Mouse (Mus musculus) kidney, adult 9 months (tissue): ENCODE data around the gene Gm45233.

Source experiments
- DNase-seq: peaks from one replicate; pipeline ENCODE4 v3.0.0; 2022

The Gm45233 gene

GRCm38 (mm10) chr7:43451726-43452125 is 7.8 kb downstream of the Gm45233 start:
- DNase-seq, result no peak

DNA sequence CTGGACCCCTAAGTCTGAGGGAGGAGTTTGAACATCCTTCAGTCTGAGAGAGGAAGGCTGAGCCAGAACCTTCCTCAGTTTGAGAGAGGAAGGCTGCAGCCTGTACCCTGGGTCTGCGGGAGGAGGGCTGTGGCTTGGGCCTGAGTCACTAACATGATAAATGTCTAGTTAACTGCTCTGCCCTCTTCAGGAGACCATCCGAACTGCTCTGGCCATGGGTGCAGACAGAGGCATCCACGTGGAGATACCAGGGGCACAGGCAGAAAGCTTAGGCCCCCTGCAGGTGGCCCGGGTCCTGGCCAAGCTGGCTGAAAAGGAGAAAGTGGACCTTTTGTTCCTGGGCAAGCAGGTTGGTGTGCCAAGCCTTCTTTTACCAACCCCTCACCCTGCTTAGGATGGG is 8.7 kb downstream of the Gm45233 start:
- peak; percentile 50 for DNase-seq

GRCm38 (mm10) chr7:43453599-43454355 is 9.8 kb downstream of the Gm45233 start:
- peak; percentile 92 for DNase-seq

- DNase-seq, result peak; percentile 65
These were observed 10.4 kb downstream of the Gm45233 start for GRCm38 (mm10) chr7:43454371-43454770.

DNA sequence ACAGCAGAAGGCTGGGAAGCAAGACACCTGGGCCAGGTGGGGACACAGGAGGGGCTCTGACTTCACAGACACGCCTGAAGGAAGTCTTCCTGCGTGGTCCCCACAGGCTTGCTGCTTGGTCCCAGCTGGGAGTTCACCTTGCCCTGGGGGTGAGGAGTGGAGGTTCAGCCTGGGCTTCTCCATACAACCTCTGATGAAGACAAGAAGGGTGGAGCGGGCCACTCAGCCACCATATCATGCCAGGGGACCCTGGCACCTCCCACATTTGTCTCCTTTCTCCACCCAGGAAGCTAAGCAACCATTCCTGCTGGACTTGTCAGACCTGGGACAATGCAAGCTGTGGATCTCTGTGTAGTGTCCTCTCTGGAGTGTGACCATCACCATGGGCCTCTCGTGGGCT is 18.9 kb downstream of the Gm45233 start, which contains the start of gene Vsig10l:
Gene Vsig10l (plus strand): TSS at position 301 of the 400 bp plus-strand sequence.
- DNase-seq, result no peak

GRCm38 (mm10) chr7:43463976-43464375 is 20.0 kb downstream of the Gm45233 start:
- peak; percentile 44 for DNase-seq

GRCm38 (mm10) chr7:43464864-43465343 is 21.0 kb downstream of the Gm45233 start:
- peak; percentile 28 for DNase-seq

GRCm38 (mm10) chr7:43465344-43466098 is 21.6 kb downstream of the Gm45233 start:
- DNase-seq, result peak; percentile 96

DNA sequence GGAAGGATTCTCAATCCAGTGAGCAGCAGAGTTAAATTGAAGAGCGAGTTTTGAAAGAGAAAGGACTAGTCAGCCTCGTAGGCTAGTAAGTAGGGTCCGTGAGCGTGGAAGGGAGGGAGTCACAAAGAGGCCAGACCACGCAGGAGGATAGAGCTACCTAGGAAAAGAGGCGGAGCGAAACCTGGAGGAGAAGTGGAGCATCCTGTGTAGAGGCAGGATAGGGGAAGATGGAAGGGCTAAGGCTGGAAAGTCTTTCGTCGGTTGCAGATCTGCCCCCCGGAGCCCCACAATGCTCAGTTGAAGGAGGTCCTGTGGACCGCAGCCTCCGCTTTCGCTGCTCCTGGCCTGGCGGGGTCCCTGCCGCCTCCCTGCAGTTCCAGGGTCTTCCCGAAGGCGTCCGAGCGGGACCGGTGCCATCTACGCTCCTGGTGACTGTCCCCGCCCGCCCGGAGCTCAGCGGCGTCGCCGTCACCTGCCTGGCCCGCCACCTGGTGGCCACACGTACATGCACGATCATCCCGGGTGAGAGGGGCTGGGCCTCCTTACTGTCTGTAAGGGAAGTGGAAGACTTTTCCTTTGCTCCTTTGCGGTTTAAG is 22.3 kb downstream of the Gm45233 start:
- DNase-seq, result peak; percentile 79

DNA sequence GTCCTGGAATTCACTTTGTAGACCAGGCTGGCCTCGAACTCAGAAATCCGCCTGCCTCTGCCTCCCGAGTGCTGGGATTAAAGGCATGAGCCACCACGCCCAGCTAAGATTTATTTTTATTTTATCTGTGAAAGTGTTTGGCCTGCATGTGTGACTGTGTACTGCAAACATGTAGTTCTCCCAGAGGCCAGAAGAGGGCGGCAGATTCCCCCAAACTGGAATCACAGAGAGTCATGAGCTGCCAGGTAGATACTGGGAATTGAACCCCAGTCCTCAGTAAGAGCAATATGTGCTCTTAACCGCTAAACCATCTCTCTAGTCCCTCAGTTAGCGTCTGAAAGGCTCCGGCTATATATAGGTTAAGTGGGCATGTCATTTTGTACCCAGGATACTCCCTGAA is 26.4 kb downstream of the Gm45233 start:
- DNase-seq, result peak; percentile 49

GRCm38 (mm10) chr7:43475706-43476105 is 31.8 kb downstream of the Gm45233 start:
- DNase-seq, result no peak

DNA sequence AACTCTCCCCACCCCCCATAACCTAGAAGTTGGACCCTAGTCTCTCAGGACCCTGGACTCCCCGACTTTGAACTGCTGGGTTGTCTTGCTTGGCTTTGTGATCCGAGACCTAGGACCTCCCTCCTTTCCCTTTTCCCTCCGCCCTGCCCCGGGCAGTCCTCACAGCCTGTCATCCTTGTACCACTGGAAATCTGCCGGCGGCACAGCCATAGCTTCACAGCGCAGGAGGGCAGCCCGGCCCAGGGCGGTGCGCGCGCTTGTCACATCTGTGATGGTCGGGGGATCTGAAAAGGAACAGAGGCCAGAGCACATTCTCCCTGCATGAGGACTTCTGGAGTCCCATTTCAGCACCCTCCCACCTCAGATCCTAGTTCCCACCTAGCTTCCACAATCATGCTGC is 32.4 kb downstream of the Gm45233 start:
- no peak for DNase-seq

GRCm38 (mm10) chr7:43481191-43481590 is 37.3 kb downstream of the Gm45233 start:
- no peak for DNase-seq

DNA sequence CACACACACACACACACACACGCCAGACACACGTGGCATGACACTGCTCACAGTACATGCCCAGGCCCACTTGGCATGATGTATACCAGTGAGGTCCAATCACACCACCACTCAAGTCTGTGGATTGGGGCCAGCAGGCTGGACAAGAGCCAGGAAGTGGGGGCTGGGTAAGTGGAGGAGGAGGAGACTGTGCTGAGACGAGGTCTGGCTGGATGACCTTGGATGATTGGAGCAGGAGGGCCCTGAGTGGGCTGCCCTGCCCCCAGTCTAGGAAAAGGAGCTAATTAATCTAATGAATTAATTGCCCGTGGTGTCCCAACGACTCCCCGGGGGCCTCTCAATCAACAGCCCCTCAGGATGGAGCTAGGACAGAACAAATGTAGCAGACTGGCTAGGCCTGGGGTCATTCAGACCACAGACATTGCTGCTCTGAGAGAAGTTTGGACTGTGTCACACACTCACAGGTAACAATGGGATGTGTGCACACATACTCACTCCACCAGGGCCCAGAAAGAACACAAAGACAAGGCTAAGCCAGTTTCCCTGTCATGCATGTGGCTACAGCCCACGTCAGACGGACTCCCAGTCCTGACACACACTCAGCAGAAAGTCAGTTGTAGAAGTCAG is 38.3 kb downstream of the Gm45233 start:
- DNase-seq, result peak; percentile 33

DNA sequence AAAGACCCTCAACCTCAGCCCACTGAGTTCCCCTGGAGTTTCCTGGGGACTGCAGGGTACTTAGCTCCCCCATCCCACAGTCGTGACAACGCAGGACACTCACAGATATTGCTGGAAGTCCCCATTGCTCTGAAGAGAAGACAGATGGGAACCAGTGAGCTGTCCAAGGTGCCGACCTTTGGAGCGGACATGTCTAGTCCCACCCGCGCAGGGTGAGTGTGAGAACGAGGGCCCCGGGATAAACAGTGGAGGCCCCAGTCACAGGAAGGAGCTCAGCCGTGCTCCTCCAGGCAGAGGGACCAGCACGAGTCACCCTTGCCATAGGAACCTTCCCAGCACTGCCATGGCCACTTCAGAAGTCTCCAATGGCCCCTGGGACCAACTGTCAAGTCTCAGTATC is 39.3 kb downstream of the Gm45233 start:
- no peak for DNase-seq

GRCm38 (mm10) chr7:43488646-43489045 is 44.7 kb downstream of the Gm45233 start:
- no peak for DNase-seq

DNA sequence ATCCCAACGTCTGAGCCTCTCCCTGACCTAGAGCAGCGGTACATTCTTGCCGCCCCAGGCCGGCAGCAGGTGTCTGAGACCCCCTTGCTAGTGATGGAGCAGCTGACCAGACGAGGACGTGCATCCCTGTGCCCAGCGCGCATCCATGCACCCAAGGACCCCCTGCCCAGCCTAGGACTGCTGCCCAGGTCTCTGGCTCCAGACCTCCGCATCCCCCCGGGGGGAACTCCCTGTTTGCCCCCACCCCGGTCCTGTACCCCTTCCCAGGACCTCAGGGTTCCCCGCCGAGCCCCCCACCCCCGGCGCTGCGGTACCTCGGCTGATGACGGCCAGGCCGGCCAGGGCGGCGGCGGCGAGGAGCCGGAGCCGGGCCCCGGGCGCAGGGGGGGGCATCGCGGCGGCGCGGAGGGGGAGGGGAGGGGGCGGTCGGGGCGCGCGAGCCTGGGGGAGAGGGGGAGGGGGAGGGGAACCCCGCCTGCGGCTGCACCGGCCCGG is 45.8 kb downstream of the Gm45233 start, which contains the start of gene Iglon5:
Gene Iglon5 (minus strand): TSS at position 445 of the 495 bp plus-strand sequence.
- no peak for DNase-seq

DNA sequence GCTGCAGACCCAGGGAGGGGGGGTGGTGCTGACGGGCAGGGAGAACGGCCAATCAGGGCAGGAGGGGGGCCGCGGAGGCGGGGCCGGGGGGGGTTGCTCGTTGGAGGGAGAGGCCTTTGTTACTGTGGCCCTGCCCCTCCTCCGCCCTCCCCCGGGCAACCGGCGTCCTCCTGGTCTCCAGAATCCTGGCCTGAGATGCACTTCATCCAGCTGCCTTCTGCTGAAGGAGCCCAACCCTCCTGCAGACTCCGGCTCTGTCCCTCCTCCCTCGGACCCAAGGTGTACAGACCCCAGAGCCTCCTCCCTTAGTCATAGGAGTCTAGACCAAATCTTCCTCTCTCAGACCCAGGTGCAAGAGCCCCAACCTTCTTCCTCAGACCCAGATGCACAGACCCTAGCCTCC is 46.3 kb downstream of the Gm45233 start:
- no peak for DNase-seq

DNA sequence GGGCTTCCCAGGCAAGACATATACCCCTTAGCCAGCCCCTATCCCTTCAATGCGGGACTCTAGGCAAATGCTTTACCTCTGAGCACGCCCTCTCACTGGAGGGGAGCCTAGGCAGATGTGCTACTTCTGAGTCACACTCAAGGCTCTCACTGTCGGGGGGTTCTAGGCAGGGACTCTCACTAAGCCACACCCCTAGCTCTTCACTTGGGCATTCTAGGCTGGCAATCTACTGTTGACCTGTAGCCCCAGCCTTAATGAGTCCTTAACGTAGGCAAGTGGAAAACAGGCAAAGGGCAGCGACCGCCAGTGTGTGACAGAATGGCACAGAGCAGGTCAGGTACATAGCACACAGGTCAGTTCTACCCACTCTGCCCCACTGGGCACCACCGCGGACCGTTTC is 46.9 kb downstream of the Gm45233 start:
- no peak for DNase-seq

GRCm38 (mm10) chr7:43495343-43496021 is 51.6 kb downstream of the Gm45233 start:
- peak; percentile 64 for DNase-seq

DNA sequence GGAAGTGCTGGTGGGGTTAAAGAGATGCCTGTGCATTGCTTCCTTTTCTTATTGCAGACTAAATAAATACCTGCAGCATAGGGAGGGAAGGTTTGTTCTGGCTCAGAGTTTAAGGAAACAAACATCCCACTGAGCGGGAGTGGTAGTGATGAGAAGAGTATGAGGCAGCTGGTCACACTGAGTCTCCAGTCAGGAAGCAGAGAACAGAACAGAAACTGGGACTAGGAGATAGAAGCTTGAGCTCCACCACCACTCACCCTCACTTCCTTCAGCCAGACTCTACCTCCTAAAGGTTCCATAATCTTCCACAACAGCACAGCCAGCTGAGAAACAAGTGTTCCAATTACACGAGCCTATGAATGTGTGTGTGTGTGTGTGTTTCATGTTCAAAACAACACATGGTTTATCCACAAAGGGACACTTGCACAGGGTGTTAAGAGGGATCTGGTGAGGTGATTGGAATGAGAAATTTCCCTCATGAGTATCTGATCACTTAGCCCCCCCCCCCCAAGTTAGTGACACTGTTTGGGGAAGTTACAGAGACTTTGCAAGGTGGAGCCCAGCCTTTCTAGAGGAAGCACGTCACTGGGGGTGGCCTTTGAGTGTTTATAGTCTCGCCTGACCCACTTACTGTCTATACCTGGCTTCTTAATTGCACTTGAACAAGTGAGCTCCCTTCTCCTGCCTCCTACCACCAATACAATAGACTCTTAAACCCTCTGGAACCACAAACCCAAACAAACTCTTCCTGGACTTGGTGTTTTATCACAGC is 68.0 kb downstream of the Gm45233 start:
- DNase-seq, result no peak
